Mouse (Mus musculus): Measurements from ENCODE around the gene Myl6.

DNA sequence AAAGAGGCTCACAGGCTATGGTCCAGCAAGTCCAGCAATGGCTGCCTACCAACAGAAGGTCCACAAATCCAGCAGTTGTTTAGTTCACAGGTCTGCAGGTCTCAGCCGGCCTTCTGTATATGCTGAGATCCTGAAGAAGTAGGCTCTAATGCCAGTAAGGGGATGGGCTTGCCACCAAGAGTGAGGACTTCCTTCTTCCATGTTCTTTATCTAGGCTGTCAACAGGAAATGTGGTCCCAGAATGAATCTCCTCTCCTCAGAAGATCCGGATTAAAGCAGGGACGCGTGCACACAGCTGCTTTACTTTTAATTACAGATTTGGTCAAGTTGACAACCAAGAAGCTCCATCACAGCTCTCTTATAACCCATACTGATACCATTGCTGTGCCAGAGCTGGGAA, 48.5 kb downstream of the Myl6 start:
- TF ChIP-seq CTCF (IDR thresholded peaks at IDR 0.05; ENCODE audit: low read depth): no peak
- TF ChIP-seq EP300 (optimal IDR thresholded peaks at IDR 0.05): no peak
